Mouse (Mus musculus) brown adipose tissue, adult 24 weeks (tissue): ENCODE data around the gene Pabpn1. TPM values are rescaled to one million over a fixed set of nuclear protein-coding genes. Genes with fewer than 3 reads are reported as not detected.

ENCODE experiments used
- H3K27ac ChIP-seq: fragments of 200-500 bp; replicated peaks from 2 replicates; pipeline ENCODE4 v1.5.1; 2012; ENCODE audit warnings: low read depth, mild to moderate bottlenecking, low read length
- H3K4me1 ChIP-seq: fragments of 200-500 bp; 2 replicates; pipeline ENCODE4 v1.6.1; 2012; ENCODE audit warnings: low read length, mixed read lengths; ENCODE audit not compliant: control insufficient read depth, insufficient read depth, insufficient read length
- H3K4me3 ChIP-seq: fragments of 200-500 bp; 2 replicates; pipeline ENCODE4 v1.5.1; 2012; ENCODE audit warnings: low read depth, mild to moderate bottlenecking, low read length, moderate library complexity; ENCODE audit not compliant: insufficient read depth
- polyA plus RNA-seq: library from polyadenylated mRNA; stranded (reverse); fragments of >200 nt; gene quantifications from 2 replicates; pipeline ENCODE4 v1.2.4, GENCODE M21; 2012; ENCODE audit not compliant: missing spikeins, insufficient read depth, insufficient read length

Pabpn1 gene
- polyA plus RNA-seq: 75.5 and 89.7 TPM in 2 replicates

DNA sequence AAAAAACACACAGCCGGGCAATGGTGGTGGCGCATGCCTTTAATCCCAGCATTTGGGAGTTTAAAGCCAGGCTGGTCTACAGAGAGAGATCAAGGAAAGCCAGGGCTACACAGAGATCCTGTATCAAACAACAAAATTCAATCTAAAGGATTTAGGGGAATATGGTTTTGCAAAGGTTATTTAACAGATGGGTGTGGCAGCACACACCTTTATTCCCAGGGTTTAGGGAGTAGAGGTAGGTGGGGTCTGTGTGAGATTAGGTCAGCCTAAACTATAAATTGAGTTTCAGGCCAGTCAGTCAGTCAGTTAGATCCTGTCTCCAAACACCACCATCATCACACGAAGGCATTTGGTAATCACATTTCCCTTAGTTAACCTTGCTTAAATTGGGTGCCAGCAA lies at the start of gene Pabpn1:
Gene Pabpn1, plus strand, starts transcription at position 301 of the 400 bp plus-strand sequence.
- no peaks in the 10 kb centered on the region; the same call in 1 of the 2 replicates for H3K4me1 ChIP-seq
- H3K27ac ChIP-seq: peak within 1 kb of the TSS; percentile 78
- peak within 1 kb of the TSS; percentile 64 for H3K4me3 ChIP-seq

DNA sequence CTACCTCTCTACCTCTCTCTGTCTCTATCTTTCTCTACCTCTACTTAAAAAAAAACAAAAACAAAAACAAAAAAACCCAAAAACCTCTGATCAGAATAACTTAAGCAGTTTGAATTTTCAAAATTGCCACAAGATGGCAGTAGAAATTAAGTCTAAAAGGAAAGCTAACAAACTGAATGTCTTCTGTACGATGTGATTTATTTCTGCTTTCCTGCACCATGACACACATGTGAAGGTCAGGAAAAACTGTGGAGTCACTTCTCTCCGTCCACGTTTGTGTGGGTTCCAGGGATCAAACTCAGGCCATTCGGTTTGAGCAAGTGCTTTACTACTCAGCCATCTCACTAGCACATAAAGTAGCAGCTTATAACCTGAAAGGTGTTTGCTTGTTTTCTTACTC lies 48.8 kb upstream of the Pabpn1 start:
- Histone ChIP-seq H3K27ac (no peak overlapping the region), H3K4me1 (no peaks in the 10 kb centered on the region), H3K4me3 (peak overlapping the region; percentile 27)

DNA sequence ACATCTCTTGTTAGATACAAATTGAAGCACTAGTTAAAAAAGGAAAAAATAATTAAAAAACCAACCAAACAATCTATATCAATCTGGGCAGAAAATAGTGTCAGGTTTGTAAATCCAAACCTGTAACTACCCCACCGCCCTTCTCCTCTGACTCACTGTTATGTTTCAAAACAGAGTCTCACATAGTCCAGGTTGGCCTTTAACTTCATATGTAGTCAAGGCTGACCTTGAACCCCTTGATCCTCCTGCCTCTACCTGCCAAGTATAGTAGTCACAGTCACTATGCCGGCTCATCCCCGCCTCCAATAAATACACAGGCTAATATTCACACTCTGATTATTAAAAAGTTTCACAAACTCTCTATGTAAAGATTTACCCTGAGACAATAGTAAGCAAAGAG lies 36.6 kb upstream of the Pabpn1 start:
- no peak overlapping the region for H3K4me3 ChIP-seq
- no peaks in the 10 kb centered on the region for H3K4me1 ChIP-seq
- H3K27ac ChIP-seq: no peak overlapping the region

DNA sequence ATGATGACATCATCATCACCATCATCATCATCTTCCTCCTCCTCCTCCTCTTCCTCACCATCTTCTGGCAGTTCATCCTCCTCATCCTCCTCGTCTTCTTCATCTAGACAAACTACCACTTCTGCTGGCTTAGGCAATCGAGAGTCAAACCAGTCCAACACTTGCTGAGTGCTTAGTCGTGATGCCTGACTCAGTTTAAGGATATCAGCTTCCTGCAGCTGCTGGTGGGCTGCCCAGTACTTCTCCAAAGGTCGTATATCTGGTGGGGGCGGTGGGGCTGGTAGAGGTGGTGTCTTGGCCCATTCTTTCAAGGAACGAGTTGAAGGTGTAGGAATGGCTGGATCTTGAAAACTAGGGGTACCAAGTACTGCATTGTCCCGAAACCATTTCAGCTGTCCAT lies 35.6 kb upstream of the Pabpn1 start:
- H3K27ac ChIP-seq: no peak overlapping the region
- no peak overlapping the region for H3K4me3 ChIP-seq
- H3K4me1 ChIP-seq: no peaks in the 10 kb centered on the region

DNA sequence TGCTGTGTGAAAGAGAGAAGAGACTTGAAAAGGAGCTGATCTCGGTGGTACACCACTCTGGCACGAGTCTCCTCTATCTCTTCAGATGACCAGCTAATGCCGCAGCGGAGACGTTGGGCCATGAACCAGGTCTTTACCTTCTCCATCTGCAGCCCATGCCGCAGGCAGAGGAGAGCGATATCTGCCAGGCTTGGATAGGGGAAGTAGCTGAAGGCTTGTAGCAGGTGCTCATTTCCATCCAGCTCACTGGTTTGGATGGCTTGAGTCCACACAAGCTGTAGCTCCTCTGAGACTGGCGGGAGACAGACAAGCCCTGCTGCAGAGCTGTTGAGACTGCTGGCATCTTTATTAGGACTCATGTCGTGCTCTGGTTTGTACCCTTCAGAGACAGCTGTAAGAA lies 34.4 kb upstream of the Pabpn1 start:
- H3K4me1 ChIP-seq: no peaks in the 10 kb centered on the region
- no peak overlapping the region for H3K4me3 ChIP-seq
- H3K27ac ChIP-seq: no peak overlapping the region

DNA sequence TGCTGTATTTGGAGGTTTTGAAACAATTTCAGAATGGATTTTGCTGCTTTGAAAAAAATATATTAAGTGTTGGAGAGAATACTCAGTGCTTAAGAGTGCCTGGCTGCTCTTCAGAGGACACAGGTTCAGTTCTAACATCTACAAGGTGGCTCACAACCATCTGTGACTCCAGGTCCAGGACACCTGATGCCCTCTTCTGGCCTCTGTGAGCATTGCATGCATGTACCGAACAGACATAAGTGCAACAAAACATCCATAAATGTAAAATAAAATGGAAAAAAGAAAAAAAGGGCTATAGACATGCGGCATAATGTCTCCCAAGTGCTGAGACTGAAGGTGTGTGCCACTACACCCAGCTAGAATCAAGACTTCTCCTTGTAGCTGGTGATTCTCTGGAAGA lies 31.8 kb upstream of the Pabpn1 start:
- H3K4me3 ChIP-seq: no peak overlapping the region
- H3K27ac ChIP-seq: no peak overlapping the region
- H3K4me1 ChIP-seq: no peaks in the 10 kb centered on the region

DNA sequence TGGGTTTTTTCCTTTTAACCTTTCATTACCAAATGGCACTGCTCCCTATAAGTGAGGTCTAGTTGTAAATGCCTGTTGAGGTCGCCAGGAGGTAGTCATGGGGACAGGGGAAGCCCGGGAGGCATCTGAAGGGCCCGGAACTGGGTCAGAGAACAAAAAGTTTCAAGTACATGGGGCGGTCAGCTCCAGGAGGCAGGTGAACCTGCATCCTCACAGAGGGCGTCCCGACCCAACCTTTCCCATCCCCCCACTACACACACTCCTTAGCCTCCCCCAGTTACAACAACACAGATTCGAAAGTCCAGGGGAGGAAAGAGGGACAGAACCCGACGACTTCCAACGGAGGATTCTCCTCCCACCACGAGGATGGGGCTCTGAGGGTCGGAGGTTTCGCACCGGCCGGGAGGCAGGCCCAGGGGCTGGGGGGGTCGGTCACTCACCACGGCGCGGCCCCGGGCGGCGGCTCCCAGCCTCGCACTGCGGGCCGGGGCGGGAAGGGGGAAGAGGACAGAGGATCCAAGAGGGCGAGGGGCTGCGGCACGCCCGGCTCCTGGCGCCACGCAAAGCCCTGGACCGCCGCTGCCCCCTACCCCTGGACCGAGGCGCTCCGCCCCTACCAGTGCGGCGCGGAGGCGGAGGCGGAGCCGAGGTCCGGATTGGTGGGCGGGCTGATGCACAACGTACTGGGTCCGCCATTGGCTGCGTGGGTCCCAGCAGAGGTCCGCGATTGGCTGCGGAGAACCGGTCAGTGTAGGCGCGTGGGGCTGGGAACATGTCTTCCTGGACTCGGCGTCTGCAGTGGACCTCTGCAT lies 28.6 kb upstream of the Pabpn1 start:
- no peaks in the 10 kb centered on the region for H3K4me1 ChIP-seq
- H3K4me3 ChIP-seq: peak overlapping the region; percentile 78
- H3K27ac ChIP-seq: no peak overlapping the region; the same call in none of the 2 replicates

DNA sequence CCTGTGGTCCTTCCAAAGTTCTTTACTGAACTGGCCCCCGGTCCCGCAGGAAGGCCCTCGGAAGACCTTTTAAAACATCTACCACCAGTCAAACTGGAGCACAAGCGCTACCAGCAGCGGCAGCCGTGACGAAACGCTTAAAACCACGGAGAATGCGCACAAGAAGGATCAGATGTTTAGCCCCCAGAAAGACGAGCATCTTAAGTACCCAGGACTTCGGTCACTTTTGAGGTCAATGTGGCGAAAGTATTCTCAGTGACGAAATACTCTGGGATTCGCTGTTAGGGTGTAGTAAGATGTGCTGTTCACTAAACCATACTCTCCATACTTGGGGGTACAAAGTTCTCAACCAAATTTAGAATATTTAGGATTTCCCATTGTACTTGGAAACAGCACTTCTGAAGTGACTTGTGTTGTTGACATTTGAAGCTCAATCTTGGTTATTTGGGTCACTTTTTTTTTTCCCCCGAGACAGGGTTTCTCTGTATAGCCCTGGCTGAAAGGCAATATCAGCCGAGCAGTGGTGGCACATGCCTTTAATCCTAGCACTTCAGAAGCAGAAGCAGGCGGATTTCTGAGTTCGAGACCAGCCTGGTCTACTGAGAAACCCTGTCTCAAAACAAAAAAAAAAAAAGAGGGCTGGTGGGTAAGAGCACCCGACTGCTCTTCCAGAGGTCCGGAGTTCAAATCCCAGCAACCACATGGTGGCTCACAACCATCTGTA lies 27.8 kb upstream of the Pabpn1 start:
- no peak overlapping the region; the same call in 1 of the 2 replicates for H3K27ac ChIP-seq
- no peaks in the 10 kb centered on the region for H3K4me1 ChIP-seq
- peak overlapping the region; percentile 76 for H3K4me3 ChIP-seq

DNA sequence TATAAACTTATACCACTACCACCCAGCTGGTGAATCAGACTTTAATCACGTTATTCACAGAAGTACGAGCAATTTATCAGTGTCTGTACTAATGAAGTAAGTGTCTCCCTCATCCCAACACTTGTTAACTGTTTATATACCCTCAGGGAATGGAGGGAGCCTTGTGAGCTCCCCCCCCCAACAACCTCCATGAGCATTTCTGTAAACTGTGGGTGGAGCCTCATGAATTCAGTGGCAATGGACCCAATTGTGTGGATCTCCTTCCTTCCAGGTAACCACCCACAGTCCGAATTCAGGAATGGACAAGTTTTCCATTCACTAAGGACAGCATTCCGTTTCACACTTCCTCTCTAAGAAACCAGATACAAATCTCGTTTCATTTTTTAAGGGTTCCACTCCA lies 26.7 kb upstream of the Pabpn1 start:
- H3K4me3 ChIP-seq: no peak overlapping the region
- H3K4me1 ChIP-seq: no peaks in the 10 kb centered on the region

DNA sequence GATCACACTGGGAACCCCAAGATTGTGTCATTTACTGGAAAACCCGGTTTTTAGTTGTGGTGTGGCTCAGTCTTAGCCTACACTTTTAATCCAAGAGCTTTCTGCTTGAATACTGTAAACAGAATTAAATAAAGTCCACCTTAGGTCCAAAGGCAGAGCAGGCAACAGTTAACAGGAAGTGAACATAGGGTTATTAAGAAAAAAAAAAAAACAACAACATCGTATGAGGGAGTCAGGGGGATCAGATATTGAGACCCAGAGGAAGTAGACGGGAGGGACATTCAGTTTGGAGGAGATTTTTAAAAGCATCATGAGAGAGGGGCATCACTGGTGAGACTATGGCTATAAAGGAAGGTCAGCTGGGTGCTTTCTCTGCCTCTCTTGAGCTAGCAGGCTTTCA lies 26.0 kb upstream of the Pabpn1 start:
- no peak overlapping the region for H3K4me3 ChIP-seq
- H3K4me1 ChIP-seq: no peaks in the 10 kb centered on the region

More for the DNA sequence above, 26.7 kb upstream of the Pabpn1 start:
- no peak overlapping the region for H3K27ac ChIP-seq

DNA sequence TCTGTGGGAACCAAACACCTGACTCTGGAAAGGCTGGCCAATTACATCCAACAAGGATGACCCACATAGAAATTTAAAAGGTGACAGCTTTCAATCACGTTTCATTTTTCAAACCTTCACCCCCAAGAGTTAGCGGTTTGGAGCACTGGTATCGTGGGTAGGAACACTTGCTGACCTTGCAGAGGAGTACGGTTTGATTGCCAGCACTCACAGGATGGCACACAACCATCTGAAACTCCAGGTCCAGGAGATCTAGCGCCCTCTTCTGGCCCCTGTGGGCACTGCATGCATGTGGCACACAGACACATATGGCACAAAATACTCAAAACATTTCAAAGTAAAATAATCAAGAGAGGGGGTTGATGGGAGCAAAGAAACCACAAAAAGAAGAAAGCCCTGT lies 25.4 kb upstream of the Pabpn1 start:
- Histone ChIP-seq H3K27ac (no peak overlapping the region), H3K4me3 (no peak overlapping the region), H3K4me1 (no peaks in the 10 kb centered on the region)

More for the DNA sequence above, 26.0 kb upstream of the Pabpn1 start:
- no peak overlapping the region for H3K27ac ChIP-seq

DNA sequence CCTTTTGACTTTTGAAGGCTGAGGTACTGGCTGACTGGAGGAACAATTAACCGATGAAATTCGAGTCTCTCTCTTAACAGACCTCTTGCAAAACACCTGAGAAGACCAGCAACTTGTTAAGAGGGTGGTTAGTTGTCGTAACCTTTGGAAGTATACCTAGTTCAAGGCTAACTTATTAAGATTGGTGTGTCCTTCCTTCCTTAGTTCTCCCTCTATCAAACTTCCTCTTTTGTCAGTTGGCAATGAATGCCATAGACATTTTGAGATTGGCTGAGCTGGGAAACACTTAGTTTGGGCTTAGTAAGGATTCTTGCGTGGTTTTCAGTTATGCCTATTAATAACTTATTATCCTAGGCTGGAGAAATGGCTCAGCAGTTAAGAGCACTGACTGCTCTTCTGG lies 24.3 kb upstream of the Pabpn1 start:
- H3K4me1 ChIP-seq: no peaks in the 10 kb centered on the region
- no peak overlapping the region for H3K27ac ChIP-seq

DNA sequence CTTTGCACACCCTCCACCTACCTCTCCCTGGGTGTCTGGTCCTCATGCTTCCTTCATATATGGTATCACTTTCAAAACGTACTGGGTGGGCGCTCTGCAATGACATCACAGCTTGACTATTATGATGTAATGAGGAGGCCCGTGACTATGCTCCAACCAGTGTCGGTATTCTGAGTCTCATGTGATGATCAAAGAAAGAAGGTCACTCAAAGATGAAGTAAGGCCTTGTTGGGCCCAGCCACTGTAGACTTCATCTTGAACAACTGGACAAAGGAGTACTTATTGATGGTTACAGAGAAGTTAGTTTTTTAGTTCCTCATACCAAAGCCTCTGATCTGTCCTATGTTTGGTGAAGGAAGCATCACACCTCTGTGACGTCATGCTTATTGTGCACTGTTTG lies 21.4 kb upstream of the Pabpn1 start, which contains the start of gene Homez:
Gene Homez, minus strand, starts transcription at position 101 of the 400 bp plus-strand sequence.
- 0 out of 2 replicates have a peak, but pooled peaks cover 2% of the 10 kb centered on the region for H3K4me1 ChIP-seq
- no peak within 1 kb of the TSS for H3K27ac ChIP-seq

More for the DNA sequence above, 24.3 kb upstream of the Pabpn1 start:
- no peak overlapping the region for H3K4me3 ChIP-seq

DNA sequence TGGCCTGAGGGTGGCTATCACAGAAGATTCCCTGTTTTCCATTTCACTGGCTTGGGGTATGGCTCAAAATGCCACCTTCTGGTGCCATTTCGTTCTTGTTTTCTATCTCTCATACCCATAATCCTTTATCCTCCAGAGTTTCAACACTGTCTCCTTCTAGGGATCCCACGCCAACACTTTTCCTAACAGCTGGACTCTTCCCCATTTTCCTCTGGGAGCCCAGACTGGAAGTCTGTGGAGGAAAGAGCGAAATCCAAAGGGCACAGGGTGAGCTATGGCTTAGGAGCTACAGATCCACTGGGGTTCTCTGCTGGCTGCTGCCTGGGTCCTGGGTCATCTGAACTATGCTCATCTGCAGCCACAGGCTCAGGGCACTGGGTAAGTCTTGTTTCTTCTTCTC lies 18.1 kb upstream of the Pabpn1 start:
- 0 out of 2 replicates have a peak, but pooled peaks cover 2% of the 10 kb centered on the region for H3K4me1 ChIP-seq
- no peak overlapping the region for H3K4me3 ChIP-seq
- no peak overlapping the region for H3K27ac ChIP-seq

More for the DNA sequence above, 21.4 kb upstream of the Pabpn1 start, which contains the start of gene Homez:
- H3K4me3 ChIP-seq: no peak within 1 kb of the TSS

DNA sequence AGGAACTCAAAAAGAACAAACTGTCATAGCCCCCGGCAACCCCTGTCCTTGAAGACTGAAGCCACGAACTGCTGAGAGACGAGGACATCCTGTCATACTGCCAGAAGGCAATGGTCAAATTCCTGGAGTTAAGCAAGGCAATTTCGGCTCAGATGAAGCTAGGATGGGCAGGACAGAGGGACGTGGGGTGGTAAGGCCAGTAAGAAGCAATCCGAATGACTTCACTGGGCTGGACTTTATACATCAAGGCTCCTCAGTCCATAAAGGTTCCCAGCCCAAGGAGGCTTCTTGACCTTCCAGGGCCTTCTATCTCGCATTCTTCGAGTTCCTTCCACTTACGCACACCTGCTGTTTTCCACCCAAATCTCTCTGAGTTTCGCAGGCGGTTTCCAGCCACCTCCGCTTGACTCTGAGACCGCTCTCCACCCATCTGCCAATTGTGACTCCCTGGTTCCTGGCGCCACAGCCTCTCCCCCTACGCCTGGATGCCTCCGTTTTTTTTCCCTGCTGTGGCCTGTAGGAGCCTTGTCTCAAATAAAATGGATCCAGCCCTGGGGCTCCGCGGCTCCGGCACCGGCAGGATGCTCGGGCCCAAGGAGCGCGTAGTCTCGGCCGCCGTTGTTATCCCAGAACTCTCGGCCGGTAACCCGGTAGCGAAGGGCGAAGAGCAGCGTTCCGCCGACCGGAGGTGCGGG lies 16.3 kb upstream of the Pabpn1 start:
- H3K27ac ChIP-seq: 0 out of 2 replicates have a peak overlapping the region, but pooled peaks have one; percentile 23
- H3K4me3 ChIP-seq: peak overlapping the region; percentile 61
- 0 out of 2 replicates have a peak, but pooled peaks cover 2% of the 10 kb centered on the region for H3K4me1 ChIP-seq
